Mouse (Mus musculus) cerebellum, adult 2 months (tissue): Measurements from ENCODE around the gene Gpr132. TPM values are rescaled to one million over a fixed set of nuclear protein-coding genes. Genes with fewer than 3 reads are reported as not detected.

Experiments used
- DNase-seq, 2 experiments: peaks; one replicate each; pipeline ENCODE4 v3.0.0; 2021
- H3K27ac ChIP-seq: fragments of 200-500 bp; 2 replicates; pipeline ENCODE4 v1.5.1; 2012; ENCODE audit warnings: low read length, control low read depth, inconsistent platforms; ENCODE audit not compliant: insufficient read depth
- H3K27me3 ChIP-seq: fragments of 200-500 bp; 2 replicates; pipeline ENCODE4 v1.6.1; 2012; ENCODE audit warnings: inconsistent platforms, mild to moderate bottlenecking, low read length, moderate library complexity; ENCODE audit not compliant: control insufficient read depth, insufficient read depth
- H3K4me1 ChIP-seq: fragments of 200-500 bp; 2 replicates; pipeline ENCODE4 v1.6.1; 2011; ENCODE audit warnings: low read length; ENCODE audit not compliant: control insufficient read depth, insufficient read depth
- H3K4me3 ChIP-seq: fragments of 200-500 bp; replicated peaks from 2 replicates; pipeline ENCODE3; 2011; ENCODE audit warnings: mild to moderate bottlenecking, low read depth, low read length, control low read depth; ENCODE audit not compliant: insufficient read depth
- CTCF ChIP-seq: fragments of 200-500 bp; IDR thresholded peaks from 2 replicates; pipeline ENCODE4 v1.5.1; 2011; ENCODE audit warnings: low read depth, mild to moderate bottlenecking, control low read depth, low read length, moderate library complexity, borderline replicate concordance; ENCODE audit not compliant: insufficient read depth
- POLR2A ChIP-seq: fragments of 200-500 bp; IDR thresholded peaks from 2 replicates; pipeline ENCODE4 v1.6.1; 2011; ENCODE audit warnings: low read length, control low read depth, borderline replicate concordance; ENCODE audit not compliant: insufficient read depth
- WGBS: fragments of 180-500 bp; shearing (Covaris S2); methylation state at CpG from one replicate; pipeline ENCODE4 v1.1.7; 2018; 5-methylcytosine and 5-hydroxymethylcytosine counted together
- polyA plus RNA-seq: library from polyadenylated mRNA; depleted of rRNA; stranded (reverse); fragments of >200 nt; gene quantifications from 2 replicates; pipeline ENCODE4 v1.2.3, GENCODE M21; 2012

Gene Gpr132
- polyA plus RNA-seq, 1 experiment, result 0.05 TPM

DNA sequence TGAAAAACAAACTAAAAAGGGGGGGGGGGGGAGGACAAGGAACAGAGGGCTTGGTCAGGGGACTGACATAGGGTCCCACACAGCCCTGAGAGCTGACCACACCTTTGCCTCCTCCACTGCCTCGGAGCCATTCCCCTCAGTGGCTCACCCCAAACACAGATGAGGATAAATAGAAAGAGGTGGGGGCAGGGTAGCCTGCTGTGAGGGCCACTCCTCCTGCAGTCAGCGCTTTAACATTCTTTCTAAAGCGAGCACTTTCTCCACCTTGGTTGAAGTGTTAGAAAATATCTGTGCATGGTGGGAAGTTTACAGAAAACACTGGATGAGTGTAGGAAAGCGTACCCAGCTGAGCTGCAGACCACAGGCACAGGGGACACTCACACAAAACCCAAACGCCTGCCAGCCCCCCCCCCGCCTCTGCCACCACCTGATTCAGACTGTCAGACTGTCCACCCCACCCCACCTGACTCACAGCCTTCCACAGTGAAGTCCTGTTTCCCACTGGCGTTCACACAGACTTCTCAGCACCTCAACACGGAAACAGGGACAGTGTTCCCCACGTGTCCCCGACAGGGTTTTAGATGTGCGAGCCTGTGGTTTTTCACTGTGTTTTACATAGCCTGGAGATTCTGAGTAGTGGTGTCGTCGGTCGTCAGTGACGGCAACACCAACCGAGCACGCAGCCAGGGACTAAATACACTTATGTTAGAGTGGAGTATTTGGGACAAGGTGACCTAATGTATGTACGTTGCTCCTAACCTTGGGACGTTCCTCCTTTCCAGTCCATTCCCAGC is 57.7 kb downstream of the Gpr132 start:
- DNase-seq, result no peak
- 60% methylated on average over 19 of the region's 19 CpGs for WGBS
- Histone ChIP-seq H3K27ac (no peak overlapping the region), H3K4me3 (no peak overlapping the region), H3K4me1 (peaks cover 8% of the 10 kb centered on the region), H3K27me3 (no peaks in the 10 kb centered on the region)
- TF ChIP-seq POLR2A (no peak), CTCF (no peak)

- TF ChIP-seq CTCF (no peak), POLR2A (no peak)
- Histone ChIP-seq H3K27ac (no peak overlapping the region), H3K4me1 (peaks cover 8% of the 10 kb centered on the region), H3K27me3 (no peaks in the 10 kb centered on the region), H3K4me3 (peak overlapping the region; percentile 84)
- 15% methylated on average over 8 of the region's 8 CpGs for WGBS
- DNase-seq, result no peak
Measured at GRCm38 (mm10) chr12:112809641-112810040, 58.4 kb downstream of the Gpr132 start.

- under 1% methylated on average over 64 of the region's 64 CpGs for WGBS
- peak within 1 kb of the TSS; percentile 86 for H3K27ac ChIP-seq
- H3K4me3 ChIP-seq, result peak within 1 kb of the TSS; percentile 84
Measured at GRCm38 (mm10) chr12:112808587-112809364, 59.3 kb downstream of the Gpr132 start, which contains the start of gene Clba1. Gene Clba1 (plus strand): TSS chr12:112808937.

GRCm38 (mm10) chr12:112808212-112808586 is 59.8 kb downstream of the Gpr132 start:
- Histone ChIP-seq H3K27me3 (no peaks in the 10 kb centered on the region), H3K27ac (peak overlapping the region; percentile 86), H3K4me3 (peak overlapping the region; percentile 84), H3K4me1 (peaks cover 11% of the 10 kb centered on the region)
- TF ChIP-seq POLR2A (no peak), CTCF (no peak)
- WGBS, result 36% methylated on average over 5 of the region's 5 CpGs
- no peak for DNase-seq

More at GRCm38 (mm10) chr12:112808587-112809364, 59.3 kb downstream of the Gpr132 start, which contains the start of gene Clba1:
- Histone ChIP-seq H3K27me3 (no peaks in the 10 kb centered on the region), H3K4me1 (peaks cover 11% of the 10 kb centered on the region)
- DNase-seq, result peak; percentile 93 to 94
- TF ChIP-seq POLR2A (peak; percentile 93), CTCF (peak; percentile 19; the same call in 1 of the 2 replicates)

DNA sequence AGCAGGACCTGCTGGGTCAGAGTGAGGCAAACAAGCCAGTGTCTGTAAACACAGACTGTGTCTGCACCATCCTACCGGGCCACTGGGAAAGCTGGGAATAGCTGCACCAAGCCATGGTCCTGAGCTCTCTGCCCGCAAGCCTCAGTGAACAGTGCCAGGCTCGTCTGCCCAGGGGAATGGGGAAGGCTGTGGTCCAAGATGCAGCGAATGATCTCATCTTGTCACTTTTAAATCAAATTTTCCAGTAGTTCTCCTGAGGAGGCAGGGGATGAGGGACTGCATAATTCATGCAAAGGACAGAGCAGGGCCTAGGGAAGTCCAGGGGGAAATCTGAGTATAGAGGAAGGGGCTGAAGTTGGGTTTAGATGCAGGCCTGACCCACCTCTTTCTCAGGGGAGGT is 60.2 kb downstream of the Gpr132 start:
- no peak for DNase-seq
- Histone ChIP-seq H3K27me3 (no peaks in the 10 kb centered on the region), H3K27ac (peak overlapping the region; percentile 86; the same call in 1 of the 2 replicates), H3K4me1 (peaks cover 11% of the 10 kb centered on the region), H3K4me3 (no peak overlapping the region)
- 56% methylated on average over 4 of the region's 4 CpGs for WGBS
- no peak for TF ChIP-seq CTCF
- no peak for TF ChIP-seq POLR2A

DNA sequence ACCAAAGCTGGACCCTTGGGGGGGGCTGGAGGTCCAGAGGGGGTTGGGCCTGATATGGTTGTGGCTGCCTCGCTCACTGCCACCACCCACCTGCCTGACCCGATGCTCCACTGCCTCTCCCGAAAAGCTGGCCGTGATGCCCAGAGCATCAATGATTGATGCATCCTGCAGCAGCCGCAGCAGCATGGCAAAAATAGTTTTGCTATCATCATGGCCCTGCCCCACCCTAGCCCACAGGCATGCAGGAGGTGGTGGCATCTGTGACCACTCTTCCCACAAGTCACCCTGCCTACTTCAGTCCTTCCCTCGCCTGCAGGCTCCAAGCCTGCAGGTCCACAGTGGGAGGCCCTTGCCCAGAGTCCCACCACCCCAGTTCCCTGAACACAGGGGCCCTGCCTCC is 62.0 kb downstream of the Gpr132 start:
- Histone ChIP-seq H3K4me1 (peaks cover 15% of the 10 kb centered on the region), H3K4me3 (no peak overlapping the region), H3K27me3 (no peaks in the 10 kb centered on the region), H3K27ac (no peak overlapping the region)
- no peak for DNase-seq
- 85% methylated on average over 6 of the region's 6 CpGs for WGBS
- TF ChIP-seq POLR2A, result no peak
- no peak for TF ChIP-seq CTCF

DNA sequence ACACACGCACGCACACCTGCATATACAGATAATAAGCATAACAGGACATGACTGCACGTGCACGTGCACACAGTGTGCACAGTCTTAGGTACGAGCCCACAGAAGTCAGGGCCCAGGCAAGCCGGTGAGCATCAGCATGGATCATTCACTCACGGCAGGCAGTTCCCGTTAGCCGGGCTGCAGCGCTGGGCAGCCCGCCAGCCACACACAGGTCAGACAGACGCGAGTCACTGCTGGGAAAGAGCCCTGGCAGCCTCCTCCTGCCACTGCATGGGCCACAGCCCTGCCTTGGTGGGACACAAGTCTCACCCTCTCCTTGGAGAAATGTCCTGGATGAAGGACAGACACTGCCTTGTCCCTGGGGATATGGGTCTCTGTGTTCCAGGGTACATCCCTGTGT is 64.0 kb downstream of the Gpr132 start:
- Histone ChIP-seq H3K27me3 (no peaks in the 10 kb centered on the region), H3K4me3 (no peak overlapping the region), H3K27ac (no peak overlapping the region), H3K4me1 (peaks cover 11% of the 10 kb centered on the region)
- 24% methylated on average over 13 of the region's 13 CpGs for WGBS
- no peak for TF ChIP-seq CTCF
- TF ChIP-seq POLR2A, result no peak
- peak; percentile 43 for DNase-seq
